Mouse (Mus musculus): Measurements from ENCODE around the gene Zfp26. TPM values are rescaled to one million over a fixed set of nuclear protein-coding genes. Genes with fewer than 3 reads are reported as not detected.

Zfp26 gene
- 20.2 TPM for polyA plus RNA-seq (2014; fragmentation: Illumina TruSeq; extraction: RNeasy Lipid Tissue Mini Kit (QIAGEN cat#74804); ENCODE audit: low read depth, low replicate concordance)

DNA sequence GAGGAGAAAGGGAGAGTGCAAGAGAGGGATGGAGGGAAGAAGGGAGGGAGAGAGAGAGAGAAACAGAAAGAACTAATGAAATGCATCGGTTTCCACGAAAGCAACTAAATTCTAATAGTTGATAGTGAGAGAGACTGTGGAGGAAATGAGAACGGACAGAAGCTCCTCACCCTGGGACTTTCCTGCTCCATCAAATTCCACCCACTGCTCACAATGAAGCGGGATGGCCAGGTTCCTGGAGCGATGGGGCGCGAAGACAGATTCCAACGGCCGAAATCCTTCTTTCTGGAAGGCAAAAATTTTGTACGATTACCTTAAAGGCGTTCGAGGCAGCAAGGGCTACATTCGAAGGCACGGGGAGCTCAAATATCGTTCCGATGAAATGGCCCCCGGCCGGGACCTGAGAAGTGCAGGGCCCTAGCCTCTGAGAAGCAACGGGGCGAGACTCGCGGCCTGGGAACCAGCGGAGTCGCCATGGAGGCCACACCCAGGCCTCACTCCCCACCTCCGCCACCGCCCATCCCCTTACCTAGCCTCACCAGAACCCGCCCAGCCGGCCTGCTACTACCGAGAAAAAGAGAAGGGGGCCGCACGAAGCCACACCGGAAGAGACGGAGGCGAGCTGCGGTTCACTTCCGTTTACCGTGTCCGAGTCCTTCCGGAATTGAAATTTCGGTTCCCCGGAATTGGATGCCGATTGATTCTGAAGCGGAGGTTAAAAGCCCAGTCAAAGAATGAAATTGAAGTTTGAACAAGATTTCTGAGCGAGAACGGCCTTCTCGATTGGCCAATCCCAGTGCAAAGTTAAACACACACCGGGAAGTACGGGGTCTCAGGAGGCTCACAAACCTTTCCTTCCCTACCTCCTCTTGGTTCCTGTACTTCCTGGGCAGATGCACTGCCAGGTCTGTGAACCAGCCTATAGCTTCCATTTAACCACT lies at the start of gene Zfp26:
Zfp26 (minus strand) TSS at position 786 of the 941 bp plus-strand sequence.

DNA sequence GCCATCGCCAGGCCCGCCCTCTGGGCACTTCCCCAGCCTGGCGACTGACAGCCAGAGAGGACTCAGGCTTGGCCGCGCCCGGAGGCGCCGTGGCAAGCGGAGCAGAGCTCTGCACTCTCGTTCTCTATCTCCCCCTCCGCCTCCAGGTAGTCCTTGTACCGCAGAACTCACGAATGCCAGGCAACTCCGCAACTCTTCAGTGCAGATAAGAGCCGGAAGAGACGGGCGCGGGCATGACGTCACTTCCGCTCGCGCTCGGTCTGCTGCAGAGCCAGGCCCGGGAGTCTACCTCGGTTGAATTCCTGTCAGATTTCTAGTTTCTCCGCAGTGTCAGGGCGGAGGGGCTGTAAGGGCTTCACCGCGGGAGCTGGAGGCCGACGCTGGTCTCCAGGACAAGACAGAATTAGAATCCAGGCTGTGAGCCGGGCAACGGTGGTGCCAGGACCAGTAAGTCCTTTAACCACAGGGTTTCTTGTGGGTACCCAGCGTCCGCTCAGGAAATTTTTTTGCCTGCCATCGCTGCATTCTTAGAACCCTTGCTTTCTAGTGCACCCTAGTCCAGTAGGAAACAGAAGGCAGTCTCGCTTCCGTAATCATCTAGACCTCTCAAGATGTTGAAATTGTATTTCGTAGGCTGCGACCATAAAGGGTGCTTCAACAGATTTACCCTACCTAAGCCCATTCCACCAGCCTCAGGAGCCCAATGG lies 32.7 kb upstream of the Zfp26 start, which contains the start of gene Zfp426:
Zfp426 (minus strand) TSS at position 220 of the 707 bp plus-strand sequence.

DNA sequence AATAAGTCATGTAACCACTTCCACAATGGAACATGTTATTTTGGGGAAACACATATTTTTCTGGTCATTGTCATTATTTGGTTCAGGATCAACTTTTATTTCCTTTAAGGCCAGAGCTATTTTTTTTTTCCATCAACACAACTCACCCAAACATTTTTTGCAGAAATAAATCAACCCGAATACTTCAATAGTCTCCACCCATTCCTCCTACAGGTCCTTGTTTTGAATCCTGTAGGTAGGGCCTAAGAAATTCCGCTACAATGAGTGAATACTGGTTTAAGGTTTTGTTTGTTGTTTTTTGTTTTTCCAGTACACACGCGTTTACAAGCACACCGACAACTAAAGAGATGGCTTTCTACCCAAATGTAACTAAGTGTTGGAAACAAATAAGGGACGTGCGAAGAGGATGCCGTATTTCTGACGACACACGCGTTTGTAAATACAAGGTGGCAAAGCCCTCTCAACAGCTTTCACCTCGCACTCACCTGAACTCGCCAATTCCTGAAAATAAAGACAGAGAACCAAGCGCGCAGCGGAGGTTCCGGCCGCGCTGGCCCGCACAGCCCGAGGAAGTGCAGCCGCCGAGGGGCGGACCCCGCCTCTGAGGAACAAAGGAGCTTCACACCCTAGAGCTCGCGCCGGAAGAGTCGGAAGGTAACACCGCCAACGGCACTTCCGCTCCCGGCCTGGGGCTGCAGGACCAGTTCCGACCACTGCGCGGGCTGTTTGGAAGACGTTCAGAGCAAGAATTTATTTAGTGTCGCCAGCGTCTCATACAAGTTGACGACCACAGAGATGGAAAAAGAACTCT lies 75.2 kb downstream of the Zfp26 start, which contains the start of gene Zfp560:
Zfp560 (minus strand) TSS at position 646 of the 811 bp plus-strand sequence.

Other genes starting within 250 kb of the Zfp26 start
- not detected for gene Olfr871, start 248.0 kb downstream of the Zfp26 start, polyA plus RNA-seq (2014; fragmentation: Illumina TruSeq; extraction: RNeasy Lipid Tissue Mini Kit (QIAGEN cat#74804); ENCODE audit: low read depth, low replicate concordance)
- gene Olfr872, start 223.0 kb downstream of the Zfp26 start, polyA plus RNA-seq (2014; fragmentation: Illumina TruSeq; extraction: RNeasy Lipid Tissue Mini Kit (QIAGEN cat#74804); ENCODE audit: low read depth, low replicate concordance), result not detected
- not detected for gene Olfr39, start 177.8 kb downstream of the Zfp26 start, polyA plus RNA-seq (2014; fragmentation: Illumina TruSeq; extraction: RNeasy Lipid Tissue Mini Kit (QIAGEN cat#74804); ENCODE audit: low read depth, low replicate concordance)
- not detected for gene Olfr873, start 161.6 kb downstream of the Zfp26 start, polyA plus RNA-seq (2014; fragmentation: Illumina TruSeq; extraction: RNeasy Lipid Tissue Mini Kit (QIAGEN cat#74804); ENCODE audit: low read depth, low replicate concordance)
- not detected for gene Olfr18, start 124.1 kb downstream of the Zfp26 start, polyA plus RNA-seq (2014; fragmentation: Illumina TruSeq; extraction: RNeasy Lipid Tissue Mini Kit (QIAGEN cat#74804); ENCODE audit: low read depth, low replicate concordance)
- gene Zfp560, start 75.0 kb downstream of the Zfp26 start, polyA plus RNA-seq (2014; fragmentation: Illumina TruSeq; extraction: RNeasy Lipid Tissue Mini Kit (QIAGEN cat#74804); ENCODE audit: low read depth, low replicate concordance), result 32.9 TPM
- gene Zfp426, start 32.6 kb upstream of the Zfp26 start, polyA plus RNA-seq (2014; fragmentation: Illumina TruSeq; extraction: RNeasy Lipid Tissue Mini Kit (QIAGEN cat#74804); ENCODE audit: low read depth, low replicate concordance), result 55.6 TPM
- 44.9 TPM for gene Zfp266, start 61.3 kb upstream of the Zfp26 start, polyA plus RNA-seq (2014; fragmentation: Illumina TruSeq; extraction: RNeasy Lipid Tissue Mini Kit (QIAGEN cat#74804); ENCODE audit: low read depth, low replicate concordance)
- gene Zfp846, start 121.1 kb upstream of the Zfp26 start, polyA plus RNA-seq (2014; fragmentation: Illumina TruSeq; extraction: RNeasy Lipid Tissue Mini Kit (QIAGEN cat#74804); ENCODE audit: low read depth, low replicate concordance), result 17.3 TPM
- 75.9 TPM for gene Ubl5, start 182.7 kb upstream of the Zfp26 start, polyA plus RNA-seq (2014; fragmentation: Illumina TruSeq; extraction: RNeasy Lipid Tissue Mini Kit (QIAGEN cat#74804); ENCODE audit: low read depth, low replicate concordance)
- 2.5 TPM for gene Fbxl12, start 184.6 kb upstream of the Zfp26 start, polyA plus RNA-seq (2014; fragmentation: Illumina TruSeq; extraction: RNeasy Lipid Tissue Mini Kit (QIAGEN cat#74804); ENCODE audit: low read depth, low replicate concordance)
- 0.85 TPM for gene Pin1, start 191.9 kb upstream of the Zfp26 start, polyA plus RNA-seq (2014; fragmentation: Illumina TruSeq; extraction: RNeasy Lipid Tissue Mini Kit (QIAGEN cat#74804); ENCODE audit: low read depth, low replicate concordance)